Mouse (Mus musculus) embryonic facial prominence, embryonic 11.5 days (tissue): ENCODE measurements at regions not wholly inside any gene's neighbourhood (a gene's known extent, or its start where the extent isn't known, plus 50 kb on each side); places are given as distances from the start of the nearest gene placed in this dataset.
A peak's percentile ranks its signal among the peaks of the same experiment; 100 is the strongest.

ENCODE experiments used
- ATAC-seq: fragments of 200-750 bp; cut with Nextera tagmentation; replicated peaks from 2 replicates; pipeline ENCODE4 v1.8.0; 2017; ENCODE audit warnings: low read depth; ENCODE audit not compliant: insufficient number of reproducible peaks, low FRiP score, low TSS enrichment
- DNase-seq: peaks from one replicate; pipeline ENCODE4 v3.0.0-alpha.2; 2015; ENCODE audit warnings: low spot score
- H3K27ac ChIP-seq: fragments of 300-500 bp; sonication (generic); replicated peaks from 2 replicates; pipeline ENCODE4 v1.5.1; 2014; ENCODE audit warnings: mild to moderate bottlenecking, low read depth, low read length, control low read depth
- H3K27me3 ChIP-seq: fragments of 300-500 bp; sonication (generic); 2 replicates; pipeline ENCODE4 v1.6.1; 2014; ENCODE audit warnings: mild to moderate bottlenecking, low read length, moderate library complexity, mixed read lengths; ENCODE audit not compliant: control insufficient read depth, insufficient read depth
- H3K36me3 ChIP-seq: fragments of 300-500 bp; sonication (generic); replicated peaks from 2 replicates; pipeline ENCODE4 v1.6.1; 2014; ENCODE audit warnings: low read depth, mild to moderate bottlenecking, low read length, moderate library complexity, mixed read lengths; ENCODE audit not compliant: control insufficient read depth, insufficient read depth
- H3K4me1 ChIP-seq: fragments of 300-500 bp; sonication (generic); 2 replicates; pipeline ENCODE4 v1.6.1; 2014; ENCODE audit warnings: low read length, mixed read lengths; ENCODE audit not compliant: control insufficient read depth, insufficient read depth
- H3K4me2 ChIP-seq: fragments of 300-500 bp; sonication (generic); 2 replicates; pipeline ENCODE4 v1.6.1; 2014; ENCODE audit warnings: low read depth, mild to moderate bottlenecking, control low read depth, low read length, moderate library complexity
- H3K4me3 ChIP-seq: fragments of 300-500 bp; sonication (generic); 2 replicates; pipeline ENCODE4 v1.5.1; 2014; ENCODE audit warnings: low read depth, low read length, control low read depth
- H3K9ac ChIP-seq: fragments of 300-500 bp; sonication (generic); replicated peaks from 2 replicates; pipeline ENCODE4 v1.6.1; 2014; ENCODE audit warnings: mild to moderate bottlenecking, control low read depth, low read length
- H3K9me3 ChIP-seq: fragments of 300-500 bp; sonication (generic); replicated peaks from 2 replicates; pipeline ENCODE4 v1.6.1; 2016; ENCODE audit warnings: mild to moderate bottlenecking, low read length, inconsistent platforms, mixed read lengths; ENCODE audit not compliant: control insufficient read depth
- WGBS: fragments of 180-500 bp; shearing (Covaris S2); extraction: QIAGEN DNeasy Blood & Tissue Kit; methylation state at CpG from one replicate; pipeline ENCODE4 v1.1.7; 2014; 5-methylcytosine and 5-hydroxymethylcytosine counted together

- DNase-seq (peak; percentile 37), ATAC-seq (no peak; the same call in 1 of the 2 replicates)
- Histone ChIP-seq H3K4me1 (no peaks in the 10 kb centered on the region), H3K36me3 (no peaks in the 10 kb centered on the region), H3K4me2 (no peak overlapping the region), H3K9ac (no peak overlapping the region), H3K9me3 (no peaks in the 10 kb centered on the region), H3K27ac (no peak overlapping the region), H3K27me3 (no peaks in the 10 kb centered on the region), H3K4me3 (no peak overlapping the region)
Observed at GRCm38 (mm10) chr16:81774626-81775025, 574.1 kb downstream of the Ncam2 start.

GRCm38 (mm10) chr16:81793975-81794374, 593.5 kb downstream of the Ncam2 start:
- no peaks in the 10 kb centered on the region for H3K4me1 ChIP-seq
- no peak overlapping the region for H3K9ac ChIP-seq
- no peak overlapping the region for H3K4me3 ChIP-seq
- no peak overlapping the region for H3K27ac ChIP-seq
- ATAC-seq, result no peak
- H3K36me3 ChIP-seq, result no peaks in the 10 kb centered on the region
- DNase-seq, result no peak
- no peaks in the 10 kb centered on the region for H3K9me3 ChIP-seq
- no peaks in the 10 kb centered on the region for H3K27me3 ChIP-seq
- 89% methylated on average over 6 of the region's 6 CpGs for WGBS
- no peak overlapping the region for H3K4me2 ChIP-seq

GRCm38 (mm10) chr16:81816898-81817297, 616.4 kb downstream of the Ncam2 start:
- no peaks in the 10 kb centered on the region for H3K36me3 ChIP-seq
- no peaks in the 10 kb centered on the region for H3K9me3 ChIP-seq
- no peaks in the 10 kb centered on the region for H3K27me3 ChIP-seq
- H3K4me1 ChIP-seq, result no peaks in the 10 kb centered on the region
- no peak overlapping the region for H3K27ac ChIP-seq
- no peak overlapping the region for H3K9ac ChIP-seq
- no peak overlapping the region for H3K4me3 ChIP-seq
- DNase-seq (no peak), ATAC-seq (no peak)
- no peak overlapping the region for H3K4me2 ChIP-seq
- WGBS, result 77% methylated on average over 3 of the region's 3 CpGs

DNA sequence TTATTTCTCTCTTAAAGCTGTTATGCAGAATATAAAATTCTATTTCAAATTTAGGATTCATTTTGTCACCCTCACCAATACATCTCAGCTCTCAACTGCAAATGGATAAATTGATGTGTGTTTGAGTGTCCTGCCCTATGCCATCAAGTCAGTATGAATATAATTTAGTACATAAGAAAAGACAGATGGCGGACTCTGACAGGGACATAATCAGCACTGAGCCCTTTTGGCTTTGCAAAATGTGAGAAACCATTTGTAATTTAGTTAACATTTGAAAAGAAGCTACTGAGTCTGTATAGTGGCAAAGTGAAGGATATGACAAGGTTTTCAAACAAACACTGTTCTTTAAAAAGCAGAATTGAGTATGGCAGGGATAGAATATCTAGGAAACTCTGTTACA, 638.1 kb downstream of the Ncam2 start:
- no peak for ATAC-seq
- 74% methylated on average over 1 of the region's 1 CpGs for WGBS
- H3K4me2 ChIP-seq, result no peak overlapping the region

GRCm38 (mm10) chr16:81879682-81880081, 679.2 kb downstream of the Ncam2 start:
- ATAC-seq (no peak), DNase-seq (no peak)
- Histone ChIP-seq H3K4me2 (no peak overlapping the region), H3K9ac (no peak overlapping the region), H3K9me3 (no peaks in the 10 kb centered on the region), H3K27ac (no peak overlapping the region), H3K27me3 (no peaks in the 10 kb centered on the region), H3K36me3 (no peaks in the 10 kb centered on the region), H3K4me3 (no peak overlapping the region), H3K4me1 (no peaks in the 10 kb centered on the region)
- WGBS, result 93% methylated on average over 4 of the region's 4 CpGs

More for the DNA sequence above, 638.1 kb downstream of the Ncam2 start:
- no peak for DNase-seq
- Histone ChIP-seq H3K27ac (no peak overlapping the region), H3K9me3 (no peaks in the 10 kb centered on the region), H3K4me1 (no peaks in the 10 kb centered on the region), H3K36me3 (no peaks in the 10 kb centered on the region), H3K27me3 (no peaks in the 10 kb centered on the region), H3K9ac (no peak overlapping the region), H3K4me3 (no peak overlapping the region)
